Mouse (Mus musculus) kidney, embryonic 16.5 days (tissue): ENCODE measurements around the gene Cd164l2. TPM values are rescaled to one million over a fixed set of nuclear protein-coding genes. Genes with fewer than 3 reads are reported as not detected.

Experiments used
- ATAC-seq: fragments of 200-750 bp; cut with Nextera tagmentation; 2 replicates; pipeline ENCODE4 v1.8.0; 2017; ENCODE audit warnings: moderate TSS enrichment; ENCODE audit not compliant: low FRiP score, low TSS enrichment
- H3K27ac ChIP-seq: fragments of 300-500 bp; sonication (generic); 2 replicates; pipeline ENCODE4 v1.5.1; 2014; ENCODE audit warnings: low read length
- H3K27me3 ChIP-seq: fragments of 300-500 bp; sonication (generic); 2 replicates; pipeline ENCODE4 v1.6.1; 2014; ENCODE audit warnings: low read length, control low read depth, mixed read lengths; ENCODE audit not compliant: insufficient read depth
- H3K36me3 ChIP-seq: fragments of 300-500 bp; sonication (generic); 2 replicates; pipeline ENCODE4 v1.6.1; 2014; ENCODE audit warnings: low read length, control low read depth, mixed read lengths; ENCODE audit not compliant: insufficient read depth
- H3K4me1 ChIP-seq: fragments of 300-500 bp; sonication (generic); 2 replicates; pipeline ENCODE4 v1.6.1; 2014; ENCODE audit warnings: low read length, control low read depth, mixed read lengths; ENCODE audit not compliant: insufficient read depth
- H3K4me2 ChIP-seq: fragments of 300-500 bp; sonication (generic); replicated peaks from 2 replicates; pipeline ENCODE4 v1.6.1; 2014; ENCODE audit warnings: low read depth, low read length
- H3K4me3 ChIP-seq: fragments of 300-500 bp; sonication (generic); 2 replicates; pipeline ENCODE4 v1.5.1; 2014; ENCODE audit warnings: mild to moderate bottlenecking, low read length
- H3K9ac ChIP-seq: fragments of 300-500 bp; sonication (generic); replicated peaks from 2 replicates; pipeline ENCODE4 v1.6.1; 2014; ENCODE audit warnings: low read length
- H3K9me3 ChIP-seq: fragments of 300-500 bp; sonication (generic); 2 replicates; pipeline ENCODE4 v1.6.1; 2016; ENCODE audit warnings: low read length, control low read depth
- WGBS: fragments of 180-500 bp; shearing (Covaris S2); extraction: QIAGEN DNeasy Blood & Tissue Kit; methylation state at CpG from one replicate; pipeline ENCODE4 v1.1.7; 2014; 5-methylcytosine and 5-hydroxymethylcytosine counted together
- microRNA-seq: library from miRNA; unstranded; fragments of <30 nt; microRNA quantifications from one replicate; pipeline ENCODE4, GENCODE M21; 2016
- polyA plus RNA-seq: library from polyadenylated mRNA; unstranded; fragments of >200 nt; fragmentation: Nextera tagmentation; extraction: Ambion mirVana; gene quantifications from 2 replicates; pipeline ENCODE4 v1.2.1, GENCODE M21; 2015

Gene Cd164l2
- polyA plus RNA-seq, 1 experiment from 2014 or later, result 16.8 TPM

DNA sequence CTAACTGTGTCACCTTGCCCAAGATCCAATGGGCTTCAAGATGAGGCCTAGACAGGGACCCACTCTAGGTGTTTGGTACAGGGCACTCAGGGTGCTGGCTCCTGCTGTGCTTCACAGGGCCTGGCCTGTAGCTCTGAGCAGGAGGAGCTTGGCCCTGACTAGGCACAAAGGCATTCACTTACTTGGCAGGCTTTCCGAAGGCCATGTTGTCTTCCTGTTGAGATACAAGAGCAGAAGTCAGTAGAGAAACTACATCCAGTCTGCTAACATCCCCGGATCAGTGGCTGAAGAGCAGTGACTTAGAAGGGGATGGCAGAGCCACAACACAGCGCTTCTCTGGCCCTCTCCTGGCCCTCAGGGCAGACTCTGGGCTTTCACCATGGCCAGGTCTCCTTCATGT, 57.7 kb downstream of the Cd164l2 start:
- H3K27me3 ChIP-seq, result no peaks in the 10 kb centered on the region
- no peak overlapping the region for H3K4me3 ChIP-seq
- no peak overlapping the region for H3K9ac ChIP-seq
- peaks cover 50% of the 10 kb centered on the region for H3K36me3 ChIP-seq
- ATAC-seq, result no peak
- no peak overlapping the region for H3K27ac ChIP-seq
- 91% methylated on average over 3 of the region's 3 CpGs for WGBS
- H3K4me1 ChIP-seq, result no peaks in the 10 kb centered on the region
- H3K9me3 ChIP-seq, result no peaks in the 10 kb centered on the region
- no peak overlapping the region for H3K4me2 ChIP-seq

DNA sequence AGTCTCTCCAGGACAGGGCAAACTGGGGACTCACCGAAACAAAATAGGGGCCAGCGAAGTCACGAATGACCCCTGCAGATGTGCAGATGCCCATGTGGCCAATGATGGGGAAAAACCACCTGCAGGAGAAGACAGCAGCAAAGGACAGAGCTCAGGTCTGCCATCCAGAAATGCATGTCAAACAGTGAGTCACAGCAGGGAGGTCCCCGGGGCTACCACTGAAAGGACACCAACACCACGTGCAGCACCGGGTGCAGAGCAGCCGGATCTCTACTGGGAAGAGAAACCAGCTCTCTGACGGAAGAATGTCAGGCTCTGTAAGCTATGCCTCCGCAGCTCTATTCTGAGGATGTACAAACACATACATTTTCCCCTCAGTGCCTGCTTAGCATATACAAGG, 59.0 kb downstream of the Cd164l2 start:
- WGBS, result 90% methylated on average over 9 of the region's 9 CpGs
- Histone ChIP-seq H3K9me3 (no peaks in the 10 kb centered on the region), H3K4me3 (no peak overlapping the region), H3K27ac (no peak overlapping the region), H3K4me1 (peaks cover 6% of the 10 kb centered on the region), H3K36me3 (peaks cover 37% of the 10 kb centered on the region), H3K27me3 (no peaks in the 10 kb centered on the region), H3K9ac (no peak overlapping the region), H3K4me2 (no peak overlapping the region)
- ATAC-seq, result no peak

Small RNAs within 50 kb of the gene (microRNA-seq; reads per million reads assigned to microRNA genes)
- 0.79 reads per million for gene Mir7017

Other genes starting within 250 kb of the Cd164l2 start
- gene Fgr, start 238.0 kb upstream of the Cd164l2 start, polyA plus RNA-seq, result 0.44 and 0.58 TPM in 2 replicates
- gene Ahdc1, start 200.9 kb upstream of the Cd164l2 start, polyA plus RNA-seq, result 9.8 and 11.7 TPM in 2 replicates
- gene Wasf2, start 81.6 kb upstream of the Cd164l2 start, polyA plus RNA-seq, result 77.4 and 102 TPM in 2 replicates
- 0.10 and 0.15 TPM in 2 replicates for gene Gpr3, start 405 bp downstream of the Cd164l2 start, polyA plus RNA-seq
- 3.8 TPM in 2 replicates for gene Map3k6, start 28.7 kb downstream of the Cd164l2 start, polyA plus RNA-seq
- gene Sytl1, start 51.0 kb downstream of the Cd164l2 start, polyA plus RNA-seq, result 1.1 and 1.5 TPM in 2 replicates
- gene Tmem222, start 65.7 kb downstream of the Cd164l2 start, polyA plus RNA-seq, result 90.4 and 97.7 TPM in 2 replicates
- gene Wdtc1, start 141.3 kb downstream of the Cd164l2 start, polyA plus RNA-seq, result 12.9 and 14.4 TPM in 2 replicates
- 9.5 and 10.7 TPM in 2 replicates for gene Slc9a1, start 157.6 kb downstream of the Cd164l2 start, polyA plus RNA-seq